Mouse (Mus musculus): ENCODE data around the gene Paics.

GRCm38 (mm10) chr5:76993174-76993814, 42.2 kb downstream of the Paics start:
- peak; percentile 87 for TF ChIP-seq EP300 (IDR thresholded peaks at IDR 0.05; ENCODE audit: low read depth)
- TF ChIP-seq CTCF (IDR thresholded peaks at IDR 0.05; ENCODE audit: low read depth), result no peak

All from liver, postnatal 0 days (tissue).